In genomic region chr13:91344139-91344538, GRCm38 (mm10) we compare ENCODE assay signal across 22 mouse cellular contexts.
DNase-seq lines count a peak whose midpoint lies in the region; ATAC-seq and TF ChIP-seq lines count a peak whose summit lies in the region.
"Had no signal": no experiment of that assay in that cellular context is flagged by ENCODE, and none has a peak within 500 bp of the region (broad histone marks: within the 10 kb centered on the region; RNA-seq: fewer than 3 reads in every experiment).

No protein-coding gene starts in this region.

- H3K4me2 ChIP-seq in limb, embryonic 14.5 days (replicated peaks; ENCODE audit: low read depth, low read length, severe bottlenecking), result no peak overlapping the region
- no peak overlapping the region for H3K4me2 ChIP-seq in midbrain, embryonic 11.5 days
- H3K4me2 ChIP-seq in midbrain, embryonic 16.5 days (ENCODE audit: low read length), result no peak overlapping the region
- H3K4me2 ChIP-seq in myocyte (ENCODE audit: low read depth), result no peak overlapping the region

- no peaks in the 10 kb centered on the region for H3K27me3 ChIP-seq in limb, embryonic 14.5 days (ENCODE audit: control insufficient read depth, insufficient read depth, low read length)
- H3K27me3 ChIP-seq in limb, embryonic 10.5 days (ENCODE audit: low read depth, poor library complexity, severe bottlenecking), result no peaks in the 10 kb centered on the region
- no peaks in the 10 kb centered on the region for H3K27me3 ChIP-seq in midbrain, embryonic 11.5 days (ENCODE audit: control insufficient read depth, insufficient read depth, low read length)
- H3K27me3 ChIP-seq in midbrain, embryonic 16.5 days (ENCODE audit: control insufficient read depth, insufficient read depth, low read depth, low read length), result no peaks in the 10 kb centered on the region
- H3K27me3 ChIP-seq in myocyte (ENCODE audit: control insufficient read depth, insufficient read depth, insufficient read length), result no peaks in the 10 kb centered on the region
- H3K27me3 ChIP-seq: CH12.LX, Patski had no signal

- H3K9ac ChIP-seq in limb, embryonic 14.5 days (ENCODE audit: low read depth, low read length, severe bottlenecking), result no peak overlapping the region
- H3K9ac ChIP-seq in midbrain, embryonic 11.5 days (ENCODE audit: low read length), result no peak overlapping the region
- H3K9ac ChIP-seq in midbrain, embryonic 16.5 days (ENCODE audit: low read depth, low read length), result no peak overlapping the region

- no peaks in the 10 kb centered on the region for H3K4me1 ChIP-seq in limb, embryonic 14.5 days (ENCODE audit: control insufficient read depth, insufficient read depth, low read length)
- no peaks in the 10 kb centered on the region for H3K4me1 ChIP-seq in limb, embryonic 10.5 days
- no peaks in the 10 kb centered on the region for H3K4me1 ChIP-seq in midbrain, embryonic 11.5 days (ENCODE audit: control insufficient read depth, insufficient read depth, low read length)
- no peaks in the 10 kb centered on the region for H3K4me1 ChIP-seq in midbrain, embryonic 16.5 days (ENCODE audit: control insufficient read depth, insufficient read depth, low read length)

- H3ac ChIP-seq in myocyte (ENCODE audit: control insufficient read depth, insufficient read length), result no peak overlapping the region

- no peak for TF ChIP-seq POLR2A in limb, embryonic 14.5 days (IDR thresholded peaks at IDR 0.05; ENCODE audit: borderline replicate concordance, extremely low read depth, insufficient read depth, insufficient read length)
- no peak for TF ChIP-seq POLR2A in myocyte (IDR thresholded peaks at IDR 0.05; ENCODE audit: insufficient read length, low read depth)

- no peak overlapping the region for H3K4me3 ChIP-seq in limb, embryonic 14.5 days (replicated peaks; ENCODE audit: low read length)
- H3K4me3 ChIP-seq in limb, embryonic 10.5 days, result no peak overlapping the region
- H3K4me3 ChIP-seq in midbrain, embryonic 11.5 days (ENCODE audit: low read depth, low read length), result no peak overlapping the region
- no peak overlapping the region for H3K4me3 ChIP-seq in midbrain, embryonic 16.5 days (ENCODE audit: low read depth, low read length)
- no peak overlapping the region for H3K4me3 ChIP-seq in myocyte

- ATAC-seq in limb, embryonic 14.5 days (ENCODE audit: low FRiP score, low read depth), result peak; percentile 34; the same call in 1 of the 2 replicates
- ATAC-seq in midbrain, embryonic 11.5 days (ENCODE audit: low FRiP score), result no peak
- no peak for ATAC-seq in midbrain, embryonic 16.5 days
- ATAC-seq: activated CD4-positive, CD25-positive, alpha-beta regulatory T cell, adult 4 months; CD4-positive, CD25-positive, alpha-beta regulatory T cell, adult 4 months; Patski had no signal

- H3K79me2 ChIP-seq in myocyte (ENCODE audit: control insufficient read depth, insufficient read depth), result no peaks in the 10 kb centered on the region

- H3K36me3 ChIP-seq in limb, embryonic 14.5 days (ENCODE audit: control insufficient read depth, insufficient read depth, low read length), result no peaks in the 10 kb centered on the region
- no peaks in the 10 kb centered on the region for H3K36me3 ChIP-seq in limb, embryonic 10.5 days
- no peaks in the 10 kb centered on the region for H3K36me3 ChIP-seq in midbrain, embryonic 11.5 days (ENCODE audit: control insufficient read depth, insufficient read depth, low read length)
- H3K36me3 ChIP-seq in midbrain, embryonic 16.5 days (ENCODE audit: control insufficient read depth, insufficient read depth, low read length), result no peaks in the 10 kb centered on the region
- no peaks in the 10 kb centered on the region for H3K36me3 ChIP-seq in myocyte (ENCODE audit: control insufficient read depth, insufficient read depth)
- H3K36me3 ChIP-seq: G1E had no signal

- 81% methylated on average over 1 of the region's 1 CpGs for WGBS in limb, embryonic 14.5 days
- 77% methylated on average over 1 of the region's 1 CpGs for WGBS in limb, embryonic 10.5 days
- WGBS in midbrain, embryonic 11.5 days, result 67% methylated on average over 1 of the region's 1 CpGs
- WGBS in midbrain, embryonic 16.5 days, result 86% methylated on average over 1 of the region's 1 CpGs

- no peak for DNase-seq in limb, embryonic 14.5 days (ENCODE audit: low spot score)
- no peak for DNase-seq in limb, embryonic 10.5 days (ENCODE audit: low spot score)
- peak; percentile 69 for DNase-seq in midbrain, embryonic 11.5 days (ENCODE audit: low spot score, missing footprints)
- peak; percentile 39 for DNase-seq in thymus, postnatal 0 days (ENCODE audit: low spot score)
- DNase-seq in thymus, postnatal 14 days, result no peak
- no peak for DNase-seq in layer of hippocampus, postnatal 36 days
- DNase-seq: adrenal gland, adult 2 months; adrenal gland, adult 8-10 months; adrenal gland, postnatal 10 days; adrenal gland, postnatal 14 days; adrenal gland, postnatal 25 days; adrenal gland, postnatal 36 days; B cell, adult 2 months; cerebellum, adult 11 months; cerebellum, adult 11-12 months had no signal

- H3K27ac ChIP-seq in limb, embryonic 14.5 days (replicated peaks; ENCODE audit: low read depth, low read length), result no peak overlapping the region
- H3K27ac ChIP-seq in limb, embryonic 10.5 days, result no peak overlapping the region
- H3K27ac ChIP-seq in midbrain, embryonic 11.5 days (ENCODE audit: low read depth, low read length), result no peak overlapping the region
- no peak overlapping the region for H3K27ac ChIP-seq in midbrain, embryonic 16.5 days (ENCODE audit: low read length)

- H3K9me3 ChIP-seq in limb, embryonic 14.5 days (ENCODE audit: control insufficient read depth, low read length), result 0 out of 2 replicates have a peak, but pooled peaks cover 4% of the 10 kb centered on the region
- H3K9me3 ChIP-seq in limb, embryonic 10.5 days (replicated peaks), result no peaks in the 10 kb centered on the region
- H3K9me3 ChIP-seq in midbrain, embryonic 11.5 days (ENCODE audit: control insufficient read depth, low read length), result no peaks in the 10 kb centered on the region
- no peaks in the 10 kb centered on the region; the same call in 1 of the 2 replicates for H3K9me3 ChIP-seq in midbrain, embryonic 16.5 days (replicated peaks; ENCODE audit: control insufficient read depth, low read length, poor library complexity, severe bottlenecking)

TF ChIP-seq in myocyte, 11 proteins besides CTCF, POLR2A, EP300 and RAD21:
- TF ChIP-seq TCF12 (IDR thresholded peaks at IDR 0.05; ENCODE audit: insufficient read depth, poor library complexity, severe bottlenecking), result peak; percentile 33
- TF ChIP-seq MYOD1 (IDR thresholded peaks at IDR 0.05; ENCODE audit: control insufficient read depth in 1 of 3, insufficient read length in 2 of 3, low read depth in 2 of 3), result peak; percentile 51 to 89 (median 84)
- peak; percentile 51 for TF ChIP-seq TCF3 (IDR thresholded peaks at IDR 0.05; ENCODE audit: insufficient read length, low read depth)
- no peak for TF ChIP-seq USF1 (IDR thresholded peaks at IDR 0.05; ENCODE audit: low read depth)
- peak in 2 of 3 experiments; percentile 54 to 85 for TF ChIP-seq MYOG (IDR thresholded peaks at IDR 0.05; ENCODE audit: control insufficient read depth in 1 of 3, insufficient read depth in 1 of 3, insufficient read length in 2 of 3, low read depth in 2 of 3)
- no peak for TF ChIP-seq MAX (IDR thresholded peaks at IDR 0.05; ENCODE audit: low read depth)

Comparison
In these comparisons a context has a peak if more than half of its experiments do, and no peak if none do; other contexts are left out.
1. DNase-seq: peak in midbrain, embryonic 11.5 days (single experiment) and thymus, postnatal 0 days (single experiment); none in limb, embryonic 14.5 days (single experiment), limb, embryonic 10.5 days (single experiment), thymus, postnatal 14 days (single experiment) and layer of hippocampus, postnatal 36 days (0 of 2).